Mouse (Mus musculus) stomach, postnatal 0 days (tissue): ENCODE data around the gene Tanc1.

Experiments
- CTCF ChIP-seq: IDR thresholded peaks from 2 replicates; pipeline ENCODE4 v1.5.1; 2016; ENCODE audit warnings: antibody characterized with exemption, low read depth, mild to moderate bottlenecking, moderate library complexity
- EP300 ChIP-seq: optimal IDR thresholded peaks from 2 replicates; pipeline ENCODE3; 2016; ENCODE audit warnings: antibody characterized with exemption

DNA sequence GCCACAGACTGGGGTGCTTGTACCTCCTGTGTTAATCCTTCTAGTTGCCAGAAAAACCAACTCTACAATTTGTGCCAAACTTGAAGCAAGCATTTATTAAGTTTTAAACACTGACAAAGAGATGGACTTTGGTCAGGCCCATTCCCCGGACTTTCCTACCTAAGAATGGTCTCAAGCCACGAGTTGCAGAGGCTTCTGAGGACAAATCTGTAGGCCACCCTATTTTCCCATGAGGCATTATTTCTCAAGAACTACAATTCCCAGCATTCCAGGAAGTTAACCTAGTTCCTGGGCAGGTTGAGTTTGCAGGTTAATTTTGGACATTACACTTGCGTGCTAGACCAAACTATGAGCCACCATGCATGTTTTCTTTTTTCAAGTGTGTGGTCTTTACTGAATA lies 85.3 kb downstream of the Tanc1 start:
- TF ChIP-seq CTCF (no peak), EP300 (no peak)
